Mouse (Mus musculus) heart, adult 2 months (tissue): ENCODE data around the gene Cacna1i. TPM values are rescaled to one million over a fixed set of nuclear protein-coding genes. Genes with fewer than 3 reads are reported as not detected.
A peak's percentile ranks its signal among the peaks of the same experiment; 100 is the strongest.

Source experiments
- DNase-seq, 2 experiments: peaks; one replicate each; pipeline ENCODE4 v3.0.0; 2021
- H3K27ac ChIP-seq: fragments of 200-600 bp; 2 replicates; pipeline ENCODE4 v1.8.1; 2022
- H3K27me3 ChIP-seq: fragments of 200-500 bp; 2 replicates; pipeline ENCODE4 v1.6.1; 2012; ENCODE audit warnings: mild to moderate bottlenecking, low read length, inconsistent platforms, mixed read lengths; ENCODE audit not compliant: control insufficient read depth, insufficient read depth
- H3K36me3 ChIP-seq: fragments of 200-500 bp; 2 replicates; pipeline ENCODE4 v1.6.1; 2012; ENCODE audit warnings: low read length, inconsistent platforms; ENCODE audit not compliant: control insufficient read depth, insufficient read depth
- H3K4me1 ChIP-seq: fragments of 200-500 bp; 2 replicates; pipeline ENCODE4 v1.6.1; 2011; ENCODE audit warnings: low read length; ENCODE audit not compliant: control insufficient read depth, insufficient read depth
- H3K4me3 ChIP-seq: fragments of 200-600 bp; 2 replicates; pipeline ENCODE4 v1.8.1; 2022
- H3K79me2 ChIP-seq: fragments of 200-500 bp; replicated peaks from 2 replicates; pipeline ENCODE4 v1.6.1; 2012; ENCODE audit warnings: mild to moderate bottlenecking, inconsistent platforms, low read length, moderate library complexity, mixed read lengths; ENCODE audit not compliant: control insufficient read depth, insufficient read depth
- H3K9ac ChIP-seq: fragments of 200-500 bp; 2 replicates; pipeline ENCODE4 v1.6.1; 2012; ENCODE audit warnings: low read depth, mild to moderate bottlenecking, control low read depth, inconsistent platforms, low read length, mixed read lengths
- CTCF ChIP-seq: fragments of 200-600 bp; IDR thresholded peaks from 2 replicates; pipeline ENCODE4 v1.8.1; 2022; ENCODE audit warnings: antibody characterized with exemption, mild to moderate bottlenecking, moderate library complexity
- EP300 ChIP-seq: fragments of 200-500 bp; IDR thresholded peaks from 2 replicates; pipeline ENCODE4 v1.6.1; 2011; ENCODE audit warnings: low read depth, low read length, control low read depth; ENCODE audit not compliant: insufficient read depth
- POLR2A ChIP-seq: fragments of 200-500 bp; IDR thresholded peaks from 2 replicates; pipeline ENCODE4 v1.6.1; 2011; ENCODE audit warnings: mild to moderate bottlenecking, low read depth, low read length, control low read depth; ENCODE audit not compliant: insufficient read depth
- WGBS: fragments of 180-500 bp; shearing (Covaris S2); methylation state at CpG from one replicate; pipeline ENCODE4 v1.1.7; 2018; 5-methylcytosine and 5-hydroxymethylcytosine counted together
- intact Hi-C: fragments of 180-260 bp; cut with DNase I; formaldehyde crosslinking; loops from one replicate; pipeline ENCODE4 v1.15.1; 2025
- long read RNA-seq: library from polyadenylated mRNA; stranded (forward); transcript quantifications from one replicate; pipeline ENCODE4 v2.0.0, GENCODE M21; 2021
- polyA plus RNA-seq: library from polyadenylated mRNA; depleted of rRNA; stranded (reverse); fragments of >200 nt; gene quantifications from 2 replicates; pipeline ENCODE4 v1.2.3, GENCODE M21; 2012; rRNA removed
- total RNA-seq, 2 experiments: library from RNA; stranded (reverse); gene quantifications; 2 replicates each; pipeline ENCODE4 v1.2.3; 2021

The Cacna1i gene
- under 1 TPM; 0.09 to 0.34 TPM for total RNA-seq
- 0.12 and 0.21 TPM in 2 replicates for polyA plus RNA-seq
- long read RNA-seq, result 0 reads

GRCm38 (mm10) chr15:80286851-80287415 lies at the start of gene Cacna1i:
TSS of gene Cacna1i (plus strand) at chr15:80287238.
- 3% methylated on average over 49 of the region's 50 CpGs for WGBS
- Histone ChIP-seq H3K9ac (no peak within 1 kb of the TSS), H3K4me3 (no peak within 1 kb of the TSS)

GRCm38 (mm10) chr15:80248135-80248534 lies 38.9 kb upstream of the Cacna1i start:
- Histone ChIP-seq H3K9ac (no peak overlapping the region), H3K4me1 (peaks cover 2% of the 10 kb centered on the region; the same call in 1 of the 2 replicates), H3K79me2 (peaks cover 2% of the 10 kb centered on the region; the same call in 1 of the 2 replicates), H3K36me3 (peaks cover 2% of the 10 kb centered on the region; the same call in 1 of the 2 replicates), H3K4me3 (no peak overlapping the region), H3K27ac (no peak overlapping the region), H3K27me3 (no peaks in the 10 kb centered on the region)
- TF ChIP-seq EP300, result no peak
- no peak for TF ChIP-seq CTCF
- TF ChIP-seq POLR2A, result no peak
- WGBS, result 93% methylated on average over 12 of the region's 12 CpGs
- intact Hi-C loops, result no loop called here
- no peak for DNase-seq

More at GRCm38 (mm10) chr15:80286851-80287415, at the start of gene Cacna1i:
- H3K79me2 ChIP-seq, result no peaks in the 10 kb centered on the region
- TF ChIP-seq EP300 (no peak), CTCF (no peak), POLR2A (no peak)
- no peaks in the 10 kb centered on the region for H3K4me1 ChIP-seq
- peaks cover 7% of the 10 kb centered on the region for H3K27me3 ChIP-seq
- no peak for DNase-seq
- intact Hi-C loops, result no loop called here
- H3K36me3 ChIP-seq, result no peaks in the 10 kb centered on the region
- H3K27ac ChIP-seq, result no peak within 1 kb of the TSS

- Histone ChIP-seq H3K27ac (no peak overlapping the region), H3K4me3 (no peak overlapping the region), H3K4me1 (peaks cover 2% of the 10 kb centered on the region; the same call in 1 of the 2 replicates), H3K79me2 (peaks cover 2% of the 10 kb centered on the region; the same call in 1 of the 2 replicates), H3K9ac (no peak overlapping the region), H3K36me3 (peaks cover 2% of the 10 kb centered on the region; the same call in 1 of the 2 replicates), H3K27me3 (no peaks in the 10 kb centered on the region)
- DNase-seq, result no peak
- TF ChIP-seq CTCF (no peak), EP300 (no peak), POLR2A (no peak)
- intact Hi-C loops, result no loop called here
- WGBS, result 100% methylated on average over 1 of the region's 1 CpGs
Measured at GRCm38 (mm10) chr15:80248596-80248995, 38.4 kb upstream of the Cacna1i start.

DNA sequence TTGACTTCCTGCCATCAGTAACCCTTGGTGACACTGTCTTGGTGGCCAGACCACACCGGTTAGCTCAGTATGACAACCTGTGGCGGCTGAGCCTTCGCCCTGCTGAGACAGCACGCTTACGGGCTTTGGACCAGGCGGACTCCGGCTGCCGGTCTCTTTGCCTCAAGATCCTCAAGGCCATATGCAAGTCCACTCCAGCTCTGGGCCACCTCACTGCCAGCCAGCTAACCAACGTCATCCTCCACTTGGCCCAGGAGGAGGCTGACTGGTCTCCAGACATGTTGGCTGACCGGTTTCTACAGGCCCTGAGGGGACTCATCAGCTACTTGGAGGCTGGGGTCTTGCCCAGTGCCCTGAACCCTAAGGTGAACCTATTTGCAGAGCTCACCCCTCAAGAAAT lies 37.4 kb upstream of the Cacna1i start:
- Histone ChIP-seq H3K4me3 (no peak overlapping the region), H3K27ac (no peak overlapping the region), H3K79me2 (peaks cover 2% of the 10 kb centered on the region; the same call in 1 of the 2 replicates), H3K36me3 (peaks cover 2% of the 10 kb centered on the region; the same call in 1 of the 2 replicates), H3K27me3 (no peaks in the 10 kb centered on the region), H3K9ac (no peak overlapping the region), H3K4me1 (peaks cover 4% of the 10 kb centered on the region)
- DNase-seq, result no peak
- 90% methylated on average over 10 of the region's 10 CpGs for WGBS
- TF ChIP-seq EP300, result no peak
- intact Hi-C loops, result loop anchor here (10.0 kb wide), 2 partner anchors 305 to 945 kb away; partner anchors contain the start of gene Mrtfa

DNA sequence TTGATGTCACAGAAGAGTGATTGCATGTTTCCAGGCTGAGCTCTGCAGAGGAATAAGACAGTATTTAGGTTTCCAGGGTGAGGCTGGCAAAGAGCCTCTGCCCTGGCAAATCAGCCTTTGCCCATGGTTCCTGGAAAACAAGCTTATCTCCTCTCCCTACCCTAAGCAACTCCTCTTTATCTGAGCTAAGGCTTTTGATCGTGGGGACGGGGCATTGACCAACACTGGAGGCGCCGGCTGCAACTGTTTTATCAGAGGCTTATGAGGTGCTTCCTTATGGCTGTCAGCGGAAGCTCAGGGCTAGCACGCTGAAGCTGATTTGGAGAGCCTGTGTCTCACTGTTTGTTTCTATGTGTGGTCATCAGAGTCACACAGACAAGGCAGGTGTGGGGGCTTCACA lies 36.5 kb upstream of the Cacna1i start:
- WGBS, result 59% methylated on average over 6 of the region's 6 CpGs
- intact Hi-C loops, result loop anchor here (10.0 kb wide), 2 partner anchors 306 to 944 kb away; partner anchors contain the start of gene Mrtfa
- Histone ChIP-seq H3K4me3 (no peak overlapping the region), H3K9ac (no peak overlapping the region), H3K79me2 (peaks cover 2% of the 10 kb centered on the region; the same call in 1 of the 2 replicates), H3K4me1 (peaks cover 4% of the 10 kb centered on the region), H3K36me3 (peaks cover 2% of the 10 kb centered on the region; the same call in 1 of the 2 replicates), H3K27me3 (no peaks in the 10 kb centered on the region), H3K27ac (peak overlapping the region; percentile 49; the same call in 1 of the 2 replicates)
- TF ChIP-seq EP300, result no peak
- DNase-seq, result no peak

DNA sequence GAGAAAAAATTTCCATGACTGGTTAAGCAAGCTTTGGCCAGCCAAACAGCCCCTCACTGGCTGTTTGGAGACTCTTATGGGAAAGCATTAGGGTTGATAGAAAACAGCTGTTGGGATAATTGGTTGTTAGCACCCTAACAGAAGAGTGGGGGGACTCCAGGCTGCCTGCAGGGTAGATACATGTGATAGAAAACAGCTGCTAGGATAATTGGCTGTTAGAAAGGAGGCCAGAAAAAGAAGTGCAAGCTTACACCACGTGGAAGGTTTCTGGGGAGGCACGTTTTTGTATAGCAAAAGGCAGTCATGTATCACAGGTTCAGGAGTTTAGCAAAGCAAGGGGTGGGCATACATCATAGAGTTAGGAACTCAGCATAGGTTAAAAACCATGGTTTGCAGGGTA lies 33.5 kb upstream of the Cacna1i start:
- H3K4me1 ChIP-seq, result peaks cover 14% of the 10 kb centered on the region
- intact Hi-C loops, result loop anchor here (10.0 kb wide), 2 partner anchors 309 to 941 kb away; partner anchors contain the start of gene Mrtfa
- WGBS, result 52% methylated on average over 2 of the region's 2 CpGs
- H3K79me2 ChIP-seq, result no peaks in the 10 kb centered on the region
- peak overlapping the region; percentile 99; the same call in 1 of the 2 replicates for H3K27ac ChIP-seq
- no peak for DNase-seq
- H3K27me3 ChIP-seq, result no peaks in the 10 kb centered on the region
- H3K36me3 ChIP-seq, result peaks cover 20% of the 10 kb centered on the region
- no peak overlapping the region for H3K9ac ChIP-seq
- no peak overlapping the region for H3K4me3 ChIP-seq
- no peak for TF ChIP-seq EP300
- TF ChIP-seq CTCF, result no peak
- no peak for TF ChIP-seq POLR2A
